Mouse (Mus musculus): ENCODE data around the gene Cep97.

DNA sequence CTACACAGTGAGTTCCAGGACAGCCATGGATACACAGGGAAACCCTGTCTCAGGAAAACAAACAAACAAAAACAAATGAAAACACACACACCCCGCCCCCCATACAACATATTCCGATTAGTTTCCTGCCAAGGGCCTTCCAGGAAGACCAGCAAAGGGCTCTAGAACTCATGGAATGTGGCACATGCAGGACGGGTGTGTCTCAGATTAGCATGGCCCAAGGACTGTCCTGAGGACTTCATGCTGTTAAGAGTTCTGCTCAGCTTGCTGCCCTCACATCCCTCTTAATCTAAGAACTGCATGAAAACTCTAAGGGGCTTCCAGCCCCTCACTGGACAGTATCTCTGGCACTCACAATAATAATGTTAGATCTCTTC is 46.1 kb downstream of the Cep97 start:
- no peak for TF ChIP-seq POLR2A (IDR thresholded peaks at IDR 0.05; ENCODE audit: control insufficient read depth, extremely low read depth, insufficient read depth, low read length, poor library complexity)
- no peak for TF ChIP-seq CTCF (IDR thresholded peaks at IDR 0.05; ENCODE audit: borderline replicate concordance, control insufficient read depth, extremely low read depth, insufficient read depth, low read length, poor library complexity)
